Mouse (Mus musculus): ENCODE measurements around the gene Palm2. TPM values are rescaled to one million over a fixed set of nuclear protein-coding genes. Genes with fewer than 3 reads are reported as not detected.

Gene Palm2
- total RNA-seq, 2 experiments from 2014 or later, result 49.8 to 60.0 TPM

GRCm38 (mm10) chr4:57567666-57568206 lies 133.7 kb downstream of the Palm2 start, which contains the start of gene Pakap:
TSS of gene Pakap (plus strand) at chr4:57568179.
- DNase-seq (ENCODE audit: low spot score in 2 of 2), result peak; percentile 73 to 78

GRCm38 (mm10) chr4:57568268-57569068 lies 134.4 kb downstream of the Palm2 start:
- DNase-seq (ENCODE audit: low spot score in 2 of 2), result no peak

DNA sequence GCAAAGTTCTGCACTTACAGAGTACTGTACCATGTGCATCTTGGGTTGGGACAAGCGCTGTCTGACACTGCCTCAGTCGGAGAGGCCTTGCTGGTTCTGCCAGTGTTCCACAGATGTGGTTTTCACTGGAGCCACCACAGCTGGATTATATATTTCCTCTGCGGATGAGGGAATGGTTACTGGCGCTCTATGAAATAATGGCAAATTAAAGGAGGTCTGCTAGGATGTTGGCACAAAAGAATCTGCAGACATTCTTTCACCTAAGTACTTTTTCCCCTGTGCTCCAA lies 135.0 kb downstream of the Palm2 start:
- no peak for DNase-seq (ENCODE audit: low spot score in 2 of 2)

GRCm38 (mm10) chr4:57569711-57570110 lies 135.7 kb downstream of the Palm2 start:
- no peak for DNase-seq (ENCODE audit: low spot score in 2 of 2)

- no peak for DNase-seq (ENCODE audit: low spot score in 2 of 2)
These were observed 136.2 kb downstream of the Palm2 start for GRCm38 (mm10) chr4:57570229-57570628.

DNA sequence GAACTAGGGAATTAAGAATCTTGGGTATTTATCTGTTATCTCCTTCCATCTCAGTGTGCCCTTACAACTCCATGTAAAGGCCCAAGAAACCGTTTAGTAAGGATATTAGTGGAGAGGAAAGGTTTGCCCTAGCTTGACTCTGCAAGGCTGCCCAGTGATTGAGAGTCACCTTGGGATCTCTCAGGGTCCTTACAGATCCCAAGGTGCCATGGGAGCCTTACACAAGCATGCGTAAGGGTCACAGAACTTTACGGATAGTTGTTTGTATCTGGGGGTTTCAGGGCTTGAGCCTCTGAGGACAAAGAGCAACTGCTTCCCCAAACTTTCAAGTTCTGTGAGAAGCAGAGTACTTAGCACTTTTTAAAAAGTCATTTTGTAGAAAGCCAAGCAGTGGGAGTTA lies 140.1 kb downstream of the Palm2 start:
- DNase-seq (ENCODE audit: low spot score in 2 of 2), result no peak

GRCm38 (mm10) chr4:57574646-57575045 lies 140.6 kb downstream of the Palm2 start:
- no peak for DNase-seq (ENCODE audit: low spot score in 2 of 2)

GRCm38 (mm10) chr4:57575686-57576085 lies 141.6 kb downstream of the Palm2 start:
- DNase-seq (ENCODE audit: low spot score in 2 of 2), result no peak

DNA sequence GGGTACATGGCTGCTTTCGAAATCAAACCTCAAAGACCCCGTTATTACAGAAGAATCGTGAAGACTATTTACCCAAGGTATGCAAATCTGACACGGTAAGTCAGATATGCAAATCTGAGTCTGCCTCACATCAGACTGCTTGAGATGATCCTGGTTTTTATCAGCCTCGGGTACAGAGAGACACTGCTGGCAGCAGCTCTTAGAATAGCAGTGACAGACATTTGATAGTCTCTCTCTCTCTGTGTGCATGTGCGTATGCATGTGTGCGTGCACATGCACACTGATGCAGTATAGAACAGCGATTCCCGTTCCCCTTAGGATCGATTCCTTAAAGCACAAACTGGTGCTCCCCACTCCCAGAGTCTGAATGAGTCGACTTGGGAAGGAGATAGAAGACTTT lies 142.0 kb downstream of the Palm2 start:
- no peak for DNase-seq (ENCODE audit: low spot score in 2 of 2)

- DNase-seq (ENCODE audit: low spot score in 2 of 2), result no peak
These were observed 145.6 kb downstream of the Palm2 start for GRCm38 (mm10) chr4:57579683-57580082.

- DNase-seq (ENCODE audit: low spot score in 2 of 2), result no peak
These were observed 151.3 kb downstream of the Palm2 start for GRCm38 (mm10) chr4:57585281-57585800.

GRCm38 (mm10) chr4:57586933-57587658 lies 153.0 kb downstream of the Palm2 start:
- no peak for DNase-seq (ENCODE audit: low spot score in 2 of 2)

- no peak for DNase-seq (ENCODE audit: low spot score in 2 of 2)
These were observed 154.3 kb downstream of the Palm2 start for GRCm38 (mm10) chr4:57588356-57588755.

DNA sequence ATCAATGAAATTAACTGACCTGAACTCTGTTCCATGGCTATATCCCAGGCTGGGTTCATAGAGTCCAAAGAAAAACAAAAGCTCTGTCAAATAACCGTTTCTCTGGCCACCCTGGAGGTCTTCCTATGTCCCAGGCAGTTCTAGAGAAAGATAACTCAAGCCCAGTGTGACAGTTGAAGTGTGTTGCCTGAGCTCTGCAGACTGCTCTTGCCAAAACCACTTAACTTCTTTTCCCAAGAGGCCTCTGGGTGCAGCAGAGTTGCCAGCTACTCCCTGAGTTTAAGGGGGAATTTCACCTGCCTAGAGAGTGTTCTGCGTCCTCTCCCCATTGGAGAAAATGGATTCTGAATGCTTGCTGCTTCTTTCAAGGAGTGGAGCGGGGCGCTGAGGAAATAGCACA lies 158.7 kb downstream of the Palm2 start:
- DNase-seq (ENCODE audit: low spot score in 2 of 2), result no peak

- no peak for DNase-seq (ENCODE audit: low spot score in 2 of 2)
These were observed 165.9 kb downstream of the Palm2 start for GRCm38 (mm10) chr4:57599946-57600345.

DNA sequence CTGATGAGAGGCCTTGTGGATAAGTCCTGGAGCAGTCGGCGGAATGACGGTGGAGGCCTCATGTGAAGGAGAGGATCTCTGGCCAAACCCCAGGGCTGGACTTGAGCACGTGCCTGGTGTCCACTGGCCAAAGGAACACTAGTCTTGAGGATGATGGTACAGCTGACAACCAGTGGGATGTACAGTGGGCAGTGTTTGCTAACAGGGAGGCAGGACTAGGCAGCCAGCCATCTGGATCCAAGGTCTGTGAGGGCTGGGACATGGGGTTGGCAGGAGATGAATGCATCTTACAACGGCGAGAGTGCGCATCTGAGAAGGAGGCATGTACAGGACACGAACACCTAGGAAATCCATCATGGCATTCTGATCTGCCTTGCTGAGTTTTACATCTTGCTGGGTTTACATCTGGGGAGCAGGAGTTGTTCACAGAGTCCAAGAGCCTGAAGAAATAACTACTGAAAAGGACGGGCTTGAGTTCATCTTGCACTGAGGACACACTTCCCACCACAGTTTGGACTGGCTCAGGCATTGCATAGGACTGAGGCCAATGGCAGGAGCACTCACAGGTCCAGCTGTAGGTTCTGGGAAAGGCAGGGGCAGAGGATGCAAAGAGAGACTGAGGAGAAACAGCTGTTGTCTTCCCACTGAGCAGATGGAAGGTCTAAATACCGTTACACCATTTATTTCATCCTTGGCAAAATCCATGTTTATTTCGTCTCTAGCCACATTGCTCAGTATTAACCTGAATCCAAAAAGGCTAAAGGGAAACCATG lies 166.8 kb downstream of the Palm2 start:
- no peak for DNase-seq (ENCODE audit: low spot score in 2 of 2)

DNA sequence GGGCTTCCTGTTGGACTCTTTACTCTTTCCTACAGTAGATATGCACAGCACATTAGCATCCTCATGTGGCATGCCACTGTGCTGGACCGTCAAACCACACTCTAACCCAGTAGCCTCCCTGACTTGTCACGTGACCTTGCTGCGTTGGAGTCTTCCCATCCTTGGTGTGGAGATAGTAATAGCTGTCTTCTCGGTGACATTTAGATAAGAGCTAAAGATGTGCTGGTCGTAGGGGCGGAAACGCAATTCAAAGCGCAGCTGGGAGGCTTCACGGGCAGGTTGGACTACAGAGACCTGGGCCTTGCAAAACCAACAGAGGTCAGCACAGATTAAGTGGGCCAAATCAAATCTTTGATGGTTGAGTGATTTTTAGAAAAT lies 167.4 kb downstream of the Palm2 start:
- no peak for DNase-seq (ENCODE audit: low spot score in 2 of 2)

DNA sequence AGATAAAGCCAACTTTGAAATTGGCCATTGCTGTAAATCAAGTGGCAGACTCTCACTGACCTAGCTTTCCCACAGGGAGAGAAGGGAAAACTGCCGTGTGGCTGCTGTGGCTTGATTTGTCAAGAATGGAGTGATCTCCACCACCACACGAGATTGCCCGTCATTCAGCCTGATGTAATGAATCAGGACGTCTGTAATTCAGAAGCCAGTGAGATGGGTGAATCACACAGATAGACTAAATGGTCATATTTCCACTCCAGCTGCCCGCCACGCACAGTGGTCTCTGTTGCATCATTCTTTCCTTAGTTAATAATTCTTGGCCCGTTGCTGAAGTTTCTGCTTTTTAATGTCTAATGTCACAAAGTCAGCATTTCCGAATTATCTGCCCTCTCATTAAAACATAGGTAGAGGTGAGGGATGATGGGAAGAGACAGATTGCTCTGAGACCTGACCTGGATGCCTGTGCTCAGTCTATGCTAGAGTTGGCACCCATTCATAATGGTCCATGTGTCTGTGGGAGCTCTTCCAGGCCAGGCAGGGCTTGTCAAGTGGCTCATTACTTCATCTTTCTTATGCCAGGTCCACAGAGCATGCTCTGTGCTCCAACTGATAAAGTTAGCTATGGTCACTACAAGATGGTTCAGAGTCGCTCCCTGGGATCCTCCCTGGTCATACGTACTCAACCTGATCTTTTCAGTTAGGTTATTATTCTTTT lies 168.0 kb downstream of the Palm2 start:
- DNase-seq (ENCODE audit: low spot score in 2 of 2), result no peak

- peak in 1 of 2 experiments; percentile 37 for DNase-seq (ENCODE audit: low spot score in 2 of 2)
These were observed 172.2 kb downstream of the Palm2 start for GRCm38 (mm10) chr4:57606258-57606657.

DNA sequence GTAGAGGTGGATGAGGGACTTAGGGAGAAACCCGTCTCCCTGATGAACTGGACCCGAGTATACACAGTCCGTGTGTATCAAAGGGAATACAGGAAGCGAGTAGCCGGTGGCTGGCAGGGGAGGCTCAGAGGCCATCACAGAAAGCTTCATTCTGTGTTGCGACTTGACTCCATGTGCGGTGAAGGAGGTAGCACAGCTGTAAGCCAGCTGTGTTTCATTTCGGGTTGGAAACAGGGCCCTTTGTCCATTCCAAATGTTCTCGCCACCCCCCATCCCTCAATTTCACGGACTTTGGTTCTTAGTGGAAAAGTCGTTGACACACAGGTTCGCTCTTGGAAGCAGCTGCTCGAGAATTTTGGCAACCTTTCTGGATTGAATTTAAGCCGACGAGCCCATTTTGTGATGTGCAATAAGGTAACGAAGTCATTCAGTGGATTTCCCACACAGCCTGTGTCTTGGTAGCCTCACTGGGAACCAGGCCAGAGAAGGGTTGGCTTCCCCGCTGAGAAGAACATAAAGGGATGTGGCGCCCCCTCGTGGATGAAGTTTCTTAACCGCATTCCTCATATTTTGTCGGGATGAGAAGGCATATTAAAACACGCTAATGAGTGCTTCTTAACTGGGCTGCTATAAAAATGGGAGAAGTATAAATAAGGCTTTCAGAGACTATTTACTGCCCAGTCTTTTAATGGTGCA lies 173.3 kb downstream of the Palm2 start:
- peak; percentile 79 to 96 for DNase-seq (ENCODE audit: low spot score in 2 of 2)
